Mouse (Mus musculus): ENCODE measurements around the gene Pctp. TPM values are rescaled to one million over a fixed set of nuclear protein-coding genes. Genes with fewer than 3 reads are reported as not detected.

Gene Pctp
- total and polyA plus RNA-seq, 3 experiments: 6.4 to 10.2 TPM; not detected in 1

GRCm38 (mm10) chr11:90034646-90035045 lies 32.0 kb upstream of the Pctp start:
- peaks cover 0 to 2% of the 10 kb centered on the region in 2 experiments; a peak in 2 of 4 replicates for H3K4me1 ChIP-seq (ENCODE audit: control insufficient read depth in 1 of 2, insufficient read depth in 2 of 2, low read length in 2 of 2)
- no peak for DNase-seq (ENCODE audit: low read depth, low spot score)
- peaks cover 0 to 9% of the 10 kb centered on the region in 2 experiments; a peak in 2 of 4 replicates for H3K27me3 ChIP-seq (ENCODE audit: control insufficient read depth in 1 of 2, insufficient read depth in 2 of 2, low read length in 2 of 2)
- no peaks in the 10 kb centered on the region for H3K9me3 ChIP-seq (replicated peaks; ENCODE audit: insufficient read depth, low read length)
- H3K4me3 ChIP-seq (ENCODE audit: control insufficient read depth in 1 of 2, insufficient read depth in 1 of 2, low read depth in 2 of 2, low read length in 2 of 2): no peak overlapping the region
- TF ChIP-seq RCOR1 (IDR thresholded peaks at IDR 0.05; ENCODE audit: low read depth, low read length) (no peak), BHLHE40 (IDR thresholded peaks at IDR 0.05; ENCODE audit: borderline replicate concordance, low read depth, low read length) (no peak), TCF12 (IDR thresholded peaks at IDR 0.05; ENCODE audit: low read depth, low read length) (no peak), MAZ (IDR thresholded peaks at IDR 0.05; ENCODE audit: low read depth, low read length) (no peak), TAL1 (IDR thresholded peaks at IDR 0.05; ENCODE audit: low read length) (no peak), MYB (IDR thresholded peaks at IDR 0.05; ENCODE audit: low read depth, low read length) (no peak), POLR2AphosphoS2 (IDR thresholded peaks at IDR 0.05; ENCODE audit: low read length) (no peak), CHD2 (IDR thresholded peaks at IDR 0.05; ENCODE audit: low read length) (no peak), ZMIZ1 (IDR thresholded peaks at IDR 0.05; ENCODE audit: low read depth, low read length) (no peak), ELF1 (IDR thresholded peaks at IDR 0.05; ENCODE audit: low read depth, low read length) (no peak), ZC3H11A (IDR thresholded peaks at IDR 0.05; ENCODE audit: low read depth, low read length) (no peak), GABPA (IDR thresholded peaks at IDR 0.05; ENCODE audit: low read depth, low read length) (no peak), MAX (IDR thresholded peaks at IDR 0.05; ENCODE audit: low read length) (no peak), SMC3 (IDR thresholded peaks at IDR 0.05; ENCODE audit: low read depth, low read length) (no peak), ZKSCAN1 (IDR thresholded peaks at IDR 0.05; ENCODE audit: low read depth, low read length) (no peak), GATA1 (IDR thresholded peaks at IDR 0.05; ENCODE audit: low read depth, low read length) (no peak), POLR2AphosphoS5 (IDR thresholded peaks at IDR 0.05; ENCODE audit: borderline replicate concordance, low read depth, low read length) (no peak), E2F4 (IDR thresholded peaks at IDR 0.05; ENCODE audit: borderline replicate concordance, low read depth, low read length) (no peak), CHD1 (IDR thresholded peaks at IDR 0.05; ENCODE audit: low read depth, low read length) (no peak), HCFC1 (IDR thresholded peaks at IDR 0.05; ENCODE audit: low read depth, low read length) (no peak)
- H3K27ac ChIP-seq (ENCODE audit: control insufficient read depth, low read depth, low read length): no peak overlapping the region
- no peak overlapping the region for H3K9ac ChIP-seq (ENCODE audit: control insufficient read depth, low read depth, low read length, poor library complexity, severe bottlenecking)
- H3K79me2 ChIP-seq (ENCODE audit: control insufficient read depth, insufficient read depth, low read length, poor library complexity): no peaks in the 10 kb centered on the region
- no peaks in the 10 kb centered on the region; a peak in 1 of 4 replicates for H3K36me3 ChIP-seq (ENCODE audit: control insufficient read depth in 1 of 2, insufficient read depth in 2 of 2, low read length in 2 of 2)

- no peak overlapping the region for H3K9ac ChIP-seq (ENCODE audit: control insufficient read depth, low read depth, low read length, poor library complexity, severe bottlenecking)
- no peak overlapping the region for H3K27ac ChIP-seq (ENCODE audit: control insufficient read depth, low read depth, low read length)
- H3K9me3 ChIP-seq (replicated peaks; ENCODE audit: insufficient read depth, low read length): no peaks in the 10 kb centered on the region
- peaks cover 0 to 9% of the 10 kb centered on the region in 2 experiments; a peak in 2 of 4 replicates for H3K27me3 ChIP-seq (ENCODE audit: control insufficient read depth in 1 of 2, insufficient read depth in 2 of 2, low read length in 2 of 2)
- H3K79me2 ChIP-seq (ENCODE audit: control insufficient read depth, insufficient read depth, low read length, poor library complexity): no peaks in the 10 kb centered on the region
- TF ChIP-seq JUND (IDR thresholded peaks at IDR 0.05; ENCODE audit: low read depth, low read length) (no peak), RCOR1 (IDR thresholded peaks at IDR 0.05; ENCODE audit: low read depth, low read length) (no peak), CHD1 (IDR thresholded peaks at IDR 0.05; ENCODE audit: low read depth, low read length) (no peak), ZC3H11A (IDR thresholded peaks at IDR 0.05; ENCODE audit: low read depth, low read length) (no peak)
- H3K36me3 ChIP-seq (ENCODE audit: control insufficient read depth in 1 of 2, insufficient read depth in 2 of 2, low read length in 2 of 2): no peaks in the 10 kb centered on the region; a peak in 1 of 4 replicates
- H3K4me3 ChIP-seq (ENCODE audit: control insufficient read depth in 1 of 2, insufficient read depth in 1 of 2, low read depth in 2 of 2, low read length in 2 of 2): no peak overlapping the region
- no peak for DNase-seq (ENCODE audit: low read depth, low spot score)
- peaks cover 0 to 7% of the 10 kb centered on the region in 2 experiments; a peak in 2 of 4 replicates for H3K4me1 ChIP-seq (ENCODE audit: control insufficient read depth in 1 of 2, insufficient read depth in 2 of 2, low read length in 2 of 2)
Measured at GRCm38 (mm10) chr11:90033442-90033841, 30.7 kb upstream of the Pctp start.
